Mouse (Mus musculus) ES-Bruce4 (cell line): ENCODE results near the gene Mul1. TPM values are rescaled to one million over a fixed set of nuclear protein-coding genes. Genes with fewer than 3 reads are reported as not detected.

Experiments
- H3K27ac ChIP-seq: 2 replicates; pipeline ENCODE4 v1.5.1; 2012; ENCODE audit warnings: low read length, inconsistent platforms; ENCODE audit not compliant: insufficient read depth
- H3K27me3 ChIP-seq: 2 replicates; pipeline ENCODE4 v1.6.1; 2012; ENCODE audit warnings: mild to moderate bottlenecking, low read length, inconsistent platforms; ENCODE audit not compliant: control insufficient read depth, poor library complexity, insufficient read depth, severe bottlenecking
- H3K36me3 ChIP-seq: 2 replicates; pipeline ENCODE4 v1.6.1; 2012; ENCODE audit warnings: inconsistent platforms, mild to moderate bottlenecking, low read length, moderate library complexity; ENCODE audit not compliant: control insufficient read depth, poor library complexity, insufficient read depth, severe bottlenecking
- H3K4me1 ChIP-seq: one replicate; pipeline ENCODE4 v1.8.1; 2011; ENCODE audit warnings: low read length; ENCODE audit not compliant: control insufficient read depth, insufficient read depth
- H3K4me3 ChIP-seq: 2 replicates; pipeline ENCODE4 v1.5.1; 2011; ENCODE audit warnings: low read depth, mild to moderate bottlenecking, low read length
- H3K9ac ChIP-seq: 2 replicates; pipeline ENCODE4 v1.6.1; 2012; ENCODE audit warnings: low read depth, mild to moderate bottlenecking, inconsistent platforms; ENCODE audit not compliant: poor library complexity, severe bottlenecking
- H3K9me3 ChIP-seq: replicated peaks from 2 replicates; pipeline ENCODE4 v1.6.1; 2012; ENCODE audit warnings: mild to moderate bottlenecking, low read length, inconsistent platforms; ENCODE audit not compliant: control insufficient read depth, poor library complexity, insufficient read depth, severe bottlenecking
- CTCF ChIP-seq: IDR thresholded peaks from one replicate; pipeline ENCODE4 v1.8.1; 2011; ENCODE audit warnings: low read depth, low read length
- EP300 ChIP-seq: IDR thresholded peaks from 2 replicates; pipeline ENCODE4 v1.6.1; 2011; ENCODE audit warnings: low read depth, low read length; ENCODE audit not compliant: insufficient read depth
- POLR2A ChIP-seq: IDR thresholded peaks from one replicate; pipeline ENCODE4 v1.8.1; 2011; ENCODE audit warnings: low read length; ENCODE audit not compliant: insufficient read depth
- polyA plus RNA-seq: library from polyadenylated mRNA; stranded (reverse); fragments of >200 nt; gene quantifications from 2 replicates; pipeline ENCODE4 v1.2.4, GENCODE M21; 2011; ENCODE audit warnings: low read depth; ENCODE audit not compliant: missing spikeins, insufficient read depth, insufficient read length

Gene Mul1
- polyA plus RNA-seq, 1 experiment = 17.2 TPM

DNA sequence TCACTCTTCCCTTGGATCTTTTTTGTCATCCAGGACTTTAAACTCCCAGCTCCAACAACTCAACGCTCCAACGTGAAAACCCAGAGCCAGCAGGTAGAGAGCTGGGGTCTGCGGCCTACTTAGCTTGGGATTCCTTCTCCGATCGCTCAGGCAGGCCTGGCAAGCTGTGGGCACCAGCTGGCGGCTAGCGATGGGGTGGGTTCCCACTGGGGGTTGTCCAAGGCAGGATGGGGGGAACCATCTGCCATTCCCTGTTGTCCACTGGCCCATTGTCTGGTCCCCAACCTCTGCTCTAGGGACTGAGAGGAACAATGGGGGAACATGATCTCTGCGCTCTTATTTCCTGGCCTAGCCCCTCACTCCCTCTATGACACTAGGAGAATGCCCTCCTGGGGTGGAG lies 53.8 kb downstream of the Mul1 start:
- H3K9ac ChIP-seq = no peak overlapping the region
- TF ChIP-seq EP300 (no peak), CTCF (no peak), POLR2A (no peak)
- H3K9me3 ChIP-seq = no peaks in the 10 kb centered on the region
- H3K36me3 ChIP-seq = no peaks in the 10 kb centered on the region
- no peaks in the 10 kb centered on the region for H3K4me1 ChIP-seq
- no peak overlapping the region for H3K27ac ChIP-seq
- H3K4me3 ChIP-seq = no peak overlapping the region
- no peaks in the 10 kb centered on the region for H3K27me3 ChIP-seq

DNA sequence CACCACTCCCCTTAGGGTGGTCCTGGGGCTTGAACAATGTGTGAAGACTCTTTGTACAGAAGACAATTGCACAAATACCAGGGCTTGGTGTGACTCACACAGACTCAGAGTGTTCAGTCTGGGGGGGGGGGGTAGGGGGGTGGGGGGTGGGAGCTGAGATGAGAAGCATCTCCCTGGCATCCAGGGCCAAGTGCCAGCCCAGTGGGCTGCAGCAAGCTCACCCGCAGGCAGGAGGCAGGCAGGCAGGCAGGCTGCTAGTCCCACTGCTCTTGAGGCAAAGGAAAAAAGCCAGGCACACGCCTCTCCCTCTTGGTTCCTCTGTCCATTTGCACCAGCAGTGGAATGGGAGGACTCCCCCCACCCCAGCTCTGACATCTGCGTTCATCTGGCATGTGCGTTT lies 56.6 kb downstream of the Mul1 start:
- TF ChIP-seq CTCF (no peak), EP300 (no peak)

More for the DNA sequence above, 56.6 kb downstream of the Mul1 start:
- H3K4me3 ChIP-seq = no peak overlapping the region
- no peaks in the 10 kb centered on the region for H3K4me1 ChIP-seq
- H3K9me3 ChIP-seq = no peaks in the 10 kb centered on the region
- no peak overlapping the region for H3K27ac ChIP-seq
- H3K9ac ChIP-seq = no peak overlapping the region
- no peaks in the 10 kb centered on the region for H3K27me3 ChIP-seq
- H3K36me3 ChIP-seq = no peaks in the 10 kb centered on the region

Other genes starting within 250 kb of the Mul1 start
- 53.6 and 59.9 TPM in 2 replicates for gene Hp1bp3, start 218.4 kb upstream of the Mul1 start, polyA plus RNA-seq
- 3.2 and 4.7 TPM in 2 replicates for gene Sh2d5, start 184.3 kb upstream of the Mul1 start, polyA plus RNA-seq
- gene Kif17, start 184.2 kb upstream of the Mul1 start, polyA plus RNA-seq = 0.66 and 0.81 TPM in 2 replicates
- 112 and 122 TPM in 2 replicates for gene Ddost, start 129.9 kb upstream of the Mul1 start, polyA plus RNA-seq
- 23.3 and 23.4 TPM in 2 replicates for gene Pink1, start 108.4 kb upstream of the Mul1 start, polyA plus RNA-seq
- gene Cda, start 66.7 kb upstream of the Mul1 start, polyA plus RNA-seq = 6.8 and 7.4 TPM in 2 replicates
- gene Fam43b, start 38.1 kb upstream of the Mul1 start, polyA plus RNA-seq = 1.1 and 1.2 TPM in 2 replicates
- gene Camk2n1, start 19.6 kb downstream of the Mul1 start, polyA plus RNA-seq = 12.1 and 14.1 TPM in 2 replicates
- not detected in 2 replicates for gene Vwa5b1, start 201.2 kb downstream of the Mul1 start, polyA plus RNA-seq